Mouse (Mus musculus): ENCODE measurements at regions not wholly inside any gene's neighbourhood (a gene's known extent, or its start where the extent isn't known, plus 50 kb on each side); places are given as distances from the start of the nearest gene placed in this dataset.

DNA sequence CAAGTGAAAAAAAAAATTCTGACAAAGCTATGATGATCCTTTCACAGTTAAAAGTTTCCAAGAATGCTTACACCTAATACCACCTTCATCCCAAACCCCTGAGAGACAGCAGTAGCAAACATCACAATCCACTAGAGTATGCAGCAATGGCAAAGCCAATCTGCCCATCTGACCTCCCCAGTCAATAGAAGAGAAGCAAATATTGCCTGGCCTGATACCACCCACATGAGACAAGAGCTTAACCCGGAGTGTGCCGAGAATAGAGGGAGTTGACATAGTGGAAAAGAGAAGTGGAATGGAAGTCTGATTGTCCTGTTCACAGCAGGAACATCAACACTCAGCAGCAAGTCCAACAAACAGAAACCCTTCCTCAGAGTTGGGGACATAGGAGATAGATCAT lies 219.9 kb upstream of the Pou3f3 start:
- DNase-seq, result no peak

DNA sequence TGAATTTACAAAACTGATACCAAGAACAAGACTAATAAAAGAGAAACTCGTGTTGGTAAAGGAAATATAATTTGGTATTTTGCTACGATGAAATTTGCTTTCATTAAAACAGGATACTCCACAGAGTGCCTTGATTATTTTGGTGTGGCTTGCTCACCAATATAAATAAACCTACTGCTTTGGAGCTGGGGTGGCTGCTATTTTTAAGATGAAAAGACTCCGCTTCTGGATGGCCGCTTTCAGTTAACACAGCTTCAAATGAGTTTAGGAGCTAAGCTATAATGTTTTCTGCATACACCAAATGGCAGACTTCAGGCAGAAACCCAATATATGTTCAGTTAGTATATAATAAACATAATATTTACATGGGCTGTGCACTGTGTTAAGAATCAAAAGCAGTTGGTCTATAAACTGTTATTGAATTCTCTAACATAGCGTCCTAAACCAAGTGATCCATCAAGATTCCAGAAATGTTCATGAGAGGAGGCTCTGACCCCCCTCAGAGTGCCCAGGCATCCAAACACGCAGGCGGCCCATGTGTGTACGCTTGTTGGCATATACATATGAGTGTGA lies 215.1 kb upstream of the Pou3f3 start:
- DNase-seq, result no peak

GRCm38 (mm10) chr1:42489563-42489962 lies 206.0 kb upstream of the Pou3f3 start:
- DNase-seq, result no peak

- no peak for DNase-seq
Observed at GRCm38 (mm10) chr1:42490856-42491643, 204.5 kb upstream of the Pou3f3 start.

GRCm38 (mm10) chr1:42491644-42492277 lies 203.8 kb upstream of the Pou3f3 start:
- DNase-seq, result no peak

GRCm38 (mm10) chr1:42496022-42496421 lies 199.5 kb upstream of the Pou3f3 start:
- no peak for DNase-seq

- no peak for DNase-seq
Observed at GRCm38 (mm10) chr1:42496433-42496832, 199.1 kb upstream of the Pou3f3 start.

DNA sequence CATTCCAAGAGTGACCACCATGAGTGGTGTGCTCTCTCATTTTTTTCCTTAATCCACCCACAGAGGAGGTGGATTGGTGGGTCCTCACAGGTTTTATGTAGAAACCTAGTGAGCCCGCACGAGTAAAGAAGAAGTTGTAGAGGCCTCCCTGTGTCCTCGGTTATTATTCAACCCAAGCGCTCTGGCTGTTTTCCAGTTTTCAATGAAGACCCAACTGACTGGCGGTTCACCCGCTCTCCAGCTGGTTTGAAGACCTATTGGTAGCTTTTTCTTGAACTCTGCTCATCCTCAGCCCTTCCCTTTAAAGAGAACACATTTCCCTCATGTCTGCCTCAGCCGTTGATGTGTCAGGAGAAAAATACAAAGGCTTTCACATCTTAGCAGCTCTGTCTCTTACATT lies 196.7 kb upstream of the Pou3f3 start:
- DNase-seq, result no peak

GRCm38 (mm10) chr1:42504491-42504890 lies 191.1 kb upstream of the Pou3f3 start:
- no peak for DNase-seq

- no peak for DNase-seq
Observed at GRCm38 (mm10) chr1:42505048-42505729, 190.4 kb upstream of the Pou3f3 start.

GRCm38 (mm10) chr1:42514417-42514816 lies 181.2 kb upstream of the Pou3f3 start:
- DNase-seq, result no peak

DNA sequence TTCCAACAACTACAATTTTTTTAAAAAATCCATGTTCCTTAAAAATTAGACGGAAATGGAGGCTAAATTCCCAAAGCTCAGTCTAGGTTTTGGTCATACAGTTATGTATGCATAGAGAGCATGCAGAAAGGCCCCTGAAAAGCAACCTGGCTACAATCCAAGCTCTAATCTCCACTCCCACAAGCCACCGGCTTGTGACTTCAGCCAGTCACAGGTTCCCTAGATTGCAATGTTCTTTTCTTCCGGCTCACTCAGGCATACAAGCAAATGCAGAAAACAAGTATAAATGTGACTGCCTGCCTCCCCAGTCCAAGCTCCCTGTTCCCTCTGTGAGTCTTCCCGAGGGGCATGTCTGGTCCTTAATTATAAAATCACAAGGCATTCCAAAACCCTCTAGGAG lies 171.2 kb upstream of the Pou3f3 start:
- DNase-seq, result no peak

- no peak for DNase-seq
Observed at GRCm38 (mm10) chr1:42527746-42528476, 167.7 kb upstream of the Pou3f3 start.

DNA sequence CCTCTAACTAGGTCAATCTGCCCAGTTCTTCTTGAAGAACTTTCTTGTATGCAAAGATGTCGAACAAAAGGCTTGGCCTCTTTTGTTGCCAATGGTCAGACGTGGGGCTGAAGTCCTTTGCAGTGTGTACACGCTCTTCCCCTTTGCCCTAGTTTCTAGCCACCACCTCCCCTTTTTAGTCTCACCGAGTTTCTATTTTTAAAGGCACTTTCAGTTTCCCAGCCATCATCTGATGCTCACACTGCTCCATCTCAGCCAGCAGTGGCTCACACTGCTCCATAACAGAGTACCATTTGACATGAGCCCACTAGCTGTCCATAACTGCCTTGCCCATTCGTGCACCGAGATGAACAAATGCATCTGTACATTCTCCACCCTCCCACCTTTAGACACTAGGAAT lies 162.7 kb upstream of the Pou3f3 start:
- DNase-seq, result no peak

DNA sequence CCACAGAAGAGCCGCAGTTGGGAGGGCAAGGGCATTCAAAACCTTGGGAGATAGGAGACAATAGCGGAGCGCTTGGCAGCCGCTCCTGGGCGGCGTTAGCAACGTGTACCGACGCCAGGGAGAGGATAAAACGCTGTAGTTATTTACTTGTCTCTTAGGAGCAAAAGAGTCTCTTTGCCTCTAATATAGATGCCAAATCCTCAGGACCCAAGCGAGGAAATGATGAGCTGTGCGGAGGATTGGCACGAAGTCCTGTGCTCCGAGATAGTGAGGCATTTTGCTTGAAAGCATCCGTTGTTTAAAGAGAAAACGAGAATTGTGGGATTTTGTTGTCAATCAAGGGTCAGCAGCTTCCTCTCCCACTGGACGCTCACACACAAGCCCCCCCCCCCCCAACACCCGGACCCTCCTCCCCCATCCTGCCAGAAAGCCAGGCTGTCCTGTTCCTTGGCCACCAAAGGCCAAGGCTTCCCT lies 156.5 kb upstream of the Pou3f3 start:
- DNase-seq, result no peak

DNA sequence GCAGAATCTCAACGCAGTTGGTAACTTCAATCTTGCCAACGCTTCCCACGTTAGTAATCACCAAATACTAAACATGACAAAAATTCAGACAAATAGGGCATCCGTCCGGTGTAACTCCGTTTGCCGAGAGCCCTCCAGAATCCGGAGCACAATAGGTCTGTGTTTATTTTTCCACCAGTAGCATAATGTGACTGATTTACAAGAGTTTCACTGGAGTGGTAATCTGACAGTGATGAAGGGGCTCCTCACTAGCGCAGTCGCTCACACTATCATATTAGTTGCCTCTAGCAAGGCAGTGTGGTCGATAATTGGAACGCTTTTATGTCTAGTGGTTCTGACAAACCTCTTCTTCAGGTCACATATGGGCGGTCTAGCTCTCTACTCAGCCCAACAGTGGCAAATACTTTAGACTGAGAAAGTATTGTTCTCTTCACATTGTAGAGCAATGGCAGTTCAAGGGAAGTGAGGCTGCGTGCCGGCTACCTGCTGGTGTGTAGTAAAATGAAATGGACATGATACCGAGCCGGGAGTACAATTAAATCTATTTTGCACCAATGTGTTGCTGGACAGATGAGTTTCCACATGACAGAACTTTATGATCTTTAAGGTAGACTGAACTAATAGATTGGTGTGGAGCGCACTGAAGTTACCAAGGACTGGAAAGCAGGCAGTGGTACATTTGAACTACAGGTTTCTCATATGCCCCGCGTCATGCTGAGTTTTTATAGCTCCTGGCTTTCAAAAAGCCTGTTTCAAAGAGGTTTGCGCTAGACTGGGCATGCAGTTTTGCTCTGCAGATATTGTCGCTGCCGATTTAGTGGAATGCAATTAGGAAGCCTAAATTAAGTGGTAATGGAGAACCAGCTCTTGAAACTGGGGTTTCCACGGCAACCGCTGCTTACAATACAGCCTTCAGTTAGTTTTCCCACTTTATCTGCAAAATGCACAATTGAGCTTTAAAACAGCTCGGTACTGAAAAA lies 155.7 kb upstream of the Pou3f3 start:
- DNase-seq, result no peak

- DNase-seq, result no peak
Observed at GRCm38 (mm10) chr1:42541991-42542390, 153.6 kb upstream of the Pou3f3 start.

- no peak for DNase-seq
Observed at GRCm38 (mm10) chr1:42542846-42543549, 152.6 kb upstream of the Pou3f3 start.

DNA sequence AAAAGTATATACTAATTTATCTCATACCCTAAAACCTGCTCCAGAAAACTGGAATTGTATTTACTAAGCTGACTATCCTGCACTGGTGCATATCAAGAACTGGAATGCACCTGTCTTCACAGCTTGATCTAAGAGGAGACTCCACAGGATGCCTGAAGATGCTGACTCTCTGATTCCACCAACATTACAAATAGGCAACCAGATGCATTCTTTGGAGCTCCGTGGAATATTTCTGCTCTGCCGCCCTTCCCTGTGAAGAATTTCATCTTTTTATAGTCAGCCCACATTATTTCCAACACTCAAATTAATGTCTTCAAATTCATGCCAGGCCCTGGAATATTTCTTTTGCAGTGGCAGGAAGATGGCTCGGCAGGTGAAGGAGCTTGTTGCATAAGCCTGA lies 148.7 kb upstream of the Pou3f3 start:
- no peak for DNase-seq

DNA sequence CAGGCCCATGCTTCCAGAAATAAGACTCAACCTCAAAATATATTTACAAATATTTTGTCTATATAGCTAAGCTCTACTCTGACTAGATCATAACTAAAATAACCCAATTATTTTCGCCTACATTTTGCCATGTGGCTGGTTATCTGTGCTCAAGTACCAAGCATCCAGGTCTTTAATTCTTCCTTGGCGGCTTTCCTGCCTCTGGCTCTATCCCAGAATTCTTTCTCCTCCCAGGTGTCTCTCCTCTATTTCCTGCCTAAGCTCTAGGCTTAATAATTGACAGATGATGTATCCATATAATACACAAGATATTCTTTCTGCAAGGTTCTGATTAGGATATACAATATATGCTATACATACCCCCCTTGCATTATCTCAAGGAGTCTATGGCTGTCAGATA lies 138.3 kb upstream of the Pou3f3 start:
- no peak for DNase-seq

GRCm38 (mm10) chr1:42567640-42568039 lies 127.9 kb upstream of the Pou3f3 start:
- no peak for DNase-seq
